Mouse (Mus musculus) embryo, embryonic 11.5 days (tissue): Measurements from ENCODE around the gene Rbm44.

Experiments used
- DNase-seq: peaks from one replicate; pipeline ENCODE4 v3.0.0-alpha.2; 2012; ENCODE audit warnings: low read depth, low spot score

The Rbm44 gene

GRCm38 (mm10) chr1:91179086-91179485 lies 34.2 kb downstream of the Rbm44 start:
- DNase-seq: peak; percentile 19

DNA sequence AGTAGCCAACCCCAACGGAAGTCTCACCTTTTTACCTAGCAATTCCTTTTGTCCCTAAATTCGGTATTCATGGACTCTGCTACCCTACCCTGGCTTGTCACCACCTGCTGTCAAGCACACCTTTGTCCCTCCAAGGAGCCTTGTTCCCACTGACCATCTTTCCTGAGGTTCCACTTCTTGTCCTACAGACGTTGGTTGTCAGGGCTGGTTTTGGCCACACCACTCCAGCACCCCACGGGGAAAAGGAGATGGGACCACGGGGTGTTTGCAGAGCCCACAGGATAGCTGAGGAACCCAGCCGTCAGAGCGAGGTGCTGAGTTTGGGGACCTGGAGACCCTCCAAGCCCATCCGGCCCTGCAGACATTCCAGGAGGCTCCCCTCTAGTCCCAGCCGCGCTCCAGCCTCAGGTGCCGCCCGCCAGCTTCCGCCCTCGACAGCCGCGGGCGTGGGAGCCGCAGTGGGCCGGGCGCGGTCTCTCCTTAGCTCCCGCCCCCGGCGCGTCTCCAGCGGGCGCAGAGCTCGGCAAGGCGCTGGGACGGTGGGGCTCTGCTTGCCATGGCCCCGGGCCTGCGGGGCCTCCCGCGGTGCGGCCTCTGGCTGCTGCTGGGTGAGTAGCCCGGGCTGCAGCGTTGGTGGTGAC lies 34.8 kb downstream of the Rbm44 start, which contains the start of gene Ramp1:
Ramp1 (plus strand) TSS at position 290 of the 641 bp plus-strand sequence.
- DNase-seq: no peak

DNA sequence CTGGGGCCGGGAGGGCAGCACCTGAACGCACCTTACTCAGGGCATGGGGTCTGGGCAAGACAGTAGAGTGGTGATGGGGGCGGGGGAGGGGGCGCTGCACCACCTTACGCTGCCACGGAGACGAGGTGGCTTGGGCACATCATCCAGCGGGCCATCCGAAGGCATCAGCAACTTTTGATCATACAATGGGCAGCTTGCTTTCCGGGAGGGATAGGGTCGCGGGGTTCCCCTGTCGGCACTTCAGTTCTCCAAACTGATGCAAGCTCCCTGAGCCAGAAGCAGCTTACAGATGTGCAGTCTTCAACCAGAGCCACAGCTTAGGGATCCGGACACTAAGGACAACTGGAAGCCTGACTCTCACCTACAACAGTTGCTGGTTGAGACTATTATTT lies 35.3 kb downstream of the Rbm44 start:
- DNase-seq: no peak

GRCm38 (mm10) chr1:91180723-91181122 lies 35.8 kb downstream of the Rbm44 start:
- DNase-seq: no peak

- no peak for DNase-seq
These were observed 36.4 kb downstream of the Rbm44 start for GRCm38 (mm10) chr1:91181261-91181660.

DNA sequence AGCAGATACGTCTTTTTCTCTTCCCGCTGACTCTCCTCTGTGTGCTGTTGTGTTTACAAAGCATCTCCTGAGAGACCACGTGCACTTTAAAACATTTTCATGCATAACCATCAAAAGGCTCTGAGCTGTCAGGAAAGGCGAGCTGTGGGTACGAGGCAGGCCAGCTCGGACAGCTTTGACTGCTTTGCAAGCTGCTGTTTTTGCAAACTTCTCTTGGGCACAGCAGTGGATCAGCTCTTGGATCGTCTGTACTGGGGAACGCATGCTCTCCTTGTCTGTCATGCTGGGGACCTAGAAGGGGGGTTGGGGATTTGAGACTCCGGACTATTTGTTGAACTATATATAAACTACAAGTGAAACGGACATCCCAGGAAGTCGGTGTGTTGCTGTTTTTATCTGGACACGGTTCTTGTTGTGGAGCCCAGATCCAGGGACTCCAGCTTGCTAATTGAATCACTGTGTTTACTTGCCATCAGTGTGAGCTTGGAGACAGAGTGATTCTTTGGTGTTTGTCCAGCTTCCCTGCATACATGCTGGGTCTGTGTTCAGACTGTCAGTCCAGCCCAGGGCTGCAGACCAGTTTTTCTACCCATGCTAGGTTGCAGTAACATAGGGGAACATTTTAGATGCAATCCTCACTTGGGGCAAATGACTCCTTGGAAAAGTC lies 37.0 kb downstream of the Rbm44 start:
- DNase-seq: no peak

- no peak for DNase-seq
These were observed 38.4 kb downstream of the Rbm44 start for GRCm38 (mm10) chr1:91183305-91183704.

DNA sequence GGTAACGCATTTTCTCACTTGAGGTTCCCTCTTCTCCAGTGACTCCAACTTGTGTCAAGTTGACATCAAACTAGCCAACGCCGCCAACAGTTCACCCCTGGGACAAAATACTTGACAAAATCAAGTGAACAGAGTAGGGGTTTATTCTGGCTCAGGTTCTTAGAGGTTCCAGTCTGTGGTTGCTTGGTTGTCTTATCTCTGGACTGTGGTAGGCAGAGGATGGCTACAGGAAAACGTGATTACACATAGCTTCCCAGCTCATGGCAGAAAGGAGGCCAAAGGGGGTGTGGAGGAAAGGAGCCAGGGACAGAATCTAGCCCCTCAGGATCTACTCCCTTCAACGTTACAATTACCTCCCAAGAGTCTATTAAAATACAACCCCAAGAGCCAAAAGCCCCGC lies 41.8 kb downstream of the Rbm44 start:
- no peak for DNase-seq

DNA sequence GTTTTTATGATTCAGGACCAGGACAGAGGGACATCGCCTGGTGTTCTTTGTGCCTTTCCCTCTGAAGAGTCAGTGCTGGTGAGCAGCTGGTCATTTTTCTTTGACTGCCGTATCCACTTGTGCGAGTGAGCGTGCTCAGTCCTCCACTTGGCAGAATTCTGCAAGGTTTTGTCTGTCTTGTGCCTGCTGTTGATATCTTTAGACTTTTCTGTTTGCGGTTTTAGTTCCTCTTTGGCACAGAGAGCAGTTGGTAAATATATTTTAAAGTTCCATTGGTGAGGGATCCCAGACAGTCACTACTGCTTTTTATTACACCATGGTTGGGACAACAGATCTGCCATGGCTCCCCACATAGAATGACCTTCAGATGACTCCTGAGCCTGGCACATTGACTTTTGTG lies 42.4 kb downstream of the Rbm44 start:
- no peak for DNase-seq

GRCm38 (mm10) chr1:91187786-91188640 lies 43.1 kb downstream of the Rbm44 start:
- no peak for DNase-seq

- DNase-seq: no peak
These were observed 44.1 kb downstream of the Rbm44 start for GRCm38 (mm10) chr1:91188851-91189460.

- no peak for DNase-seq
These were observed 47.3 kb downstream of the Rbm44 start for GRCm38 (mm10) chr1:91192184-91192583.

GRCm38 (mm10) chr1:91193242-91193641 lies 48.4 kb downstream of the Rbm44 start:
- DNase-seq: no peak

- DNase-seq: no peak
These were observed 48.8 kb downstream of the Rbm44 start for GRCm38 (mm10) chr1:91193680-91194079.

DNA sequence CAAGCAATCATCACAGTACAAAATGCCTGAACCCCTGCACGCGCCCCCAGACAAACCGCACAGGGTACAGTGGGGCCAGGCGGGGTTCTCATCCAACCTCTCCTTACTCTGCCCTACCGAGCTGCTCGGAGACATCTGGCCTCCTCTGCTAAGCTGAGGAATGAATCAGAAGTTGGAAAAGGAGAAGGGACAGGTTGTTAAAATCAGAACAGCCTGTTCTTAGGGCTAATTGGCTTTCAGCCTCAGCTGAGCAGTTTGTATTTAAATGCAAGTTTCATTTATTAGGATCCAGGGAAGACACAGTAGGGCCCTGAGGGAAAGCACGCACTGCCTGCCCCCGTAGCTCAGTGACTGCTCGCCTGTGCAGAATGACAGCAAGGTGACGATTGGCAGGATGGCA lies 54.9 kb downstream of the Rbm44 start:
- DNase-seq: no peak

GRCm38 (mm10) chr1:91201122-91201521 lies 56.2 kb downstream of the Rbm44 start:
- DNase-seq: no peak

DNA sequence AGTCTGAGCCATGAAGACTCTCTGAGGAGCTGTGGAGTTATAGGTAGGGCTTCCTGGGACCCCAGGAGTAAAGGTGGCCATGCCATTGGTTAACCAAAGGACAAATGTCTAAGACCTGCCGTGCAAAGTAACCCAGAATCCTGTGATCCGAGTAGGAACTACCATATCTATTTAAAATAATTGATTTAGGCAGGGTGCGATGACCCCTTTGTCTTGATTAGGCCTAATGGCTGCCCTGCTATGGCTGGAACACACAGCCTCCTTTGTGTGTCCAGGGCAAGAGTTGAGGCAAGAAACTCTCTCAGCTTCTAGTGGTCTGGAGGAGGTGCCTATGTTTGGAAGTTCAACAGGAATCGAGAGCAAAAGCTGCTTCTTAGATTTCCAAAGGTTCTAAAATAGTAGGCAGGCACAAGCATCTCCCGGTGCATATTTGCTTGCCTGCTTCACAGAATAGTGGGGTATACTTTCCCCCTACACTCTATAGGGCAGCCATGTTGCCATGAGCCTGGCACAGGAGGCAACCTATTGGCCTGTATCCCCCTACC lies 59.4 kb downstream of the Rbm44 start:
- DNase-seq: no peak

GRCm38 (mm10) chr1:91205651-91206050 lies 60.8 kb downstream of the Rbm44 start:
- DNase-seq: no peak

GRCm38 (mm10) chr1:91206336-91206735 lies 61.4 kb downstream of the Rbm44 start:
- DNase-seq: no peak

- no peak for DNase-seq
These were observed 62.0 kb downstream of the Rbm44 start for GRCm38 (mm10) chr1:91206873-91207272.

GRCm38 (mm10) chr1:91207334-91208074 lies 62.6 kb downstream of the Rbm44 start:
- no peak for DNase-seq
